Mouse (Mus musculus): ENCODE measurements around the gene Thtpa. TPM values are rescaled to one million over a fixed set of nuclear protein-coding genes. Genes with fewer than 3 reads are reported as not detected.
A peak's percentile ranks its signal among the peaks of the same experiment; 100 is the strongest.

Thtpa gene
- polyA plus RNA-seq, 1 experiment, result 4.9 TPM

DNA sequence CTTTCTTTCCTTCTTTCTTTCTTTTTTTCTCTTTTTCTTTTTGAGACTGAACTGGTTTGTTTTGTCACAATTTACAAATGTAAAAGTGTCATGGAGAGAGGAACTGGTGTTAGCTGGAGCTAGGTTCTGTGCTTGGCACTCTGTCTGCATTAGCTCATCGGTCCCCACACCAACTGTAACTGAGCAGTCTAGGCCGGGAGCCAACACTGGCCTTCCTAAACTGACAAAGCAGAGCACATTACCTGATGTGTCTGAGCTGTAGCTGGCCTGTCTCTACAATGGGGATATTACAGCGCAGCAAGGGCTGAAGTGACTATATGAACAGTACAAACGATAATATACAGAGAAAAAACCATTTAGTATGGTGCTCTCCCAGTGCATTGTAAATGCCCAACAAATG is 24.3 kb downstream of the Thtpa start:
- Histone ChIP-seq H3K36me3 (ENCODE audit: control insufficient read depth, insufficient read depth, low read length) (no peaks in the 10 kb centered on the region), H3K4me3 (ENCODE audit: low read depth, low read length) (no peak overlapping the region), H3K27ac (ENCODE audit: insufficient read depth, low read depth, low read length) (no peak overlapping the region), H3K27me3 (ENCODE audit: control insufficient read depth, insufficient read depth, low read length) (peaks cover 14% of the 10 kb centered on the region), H3K4me1 (ENCODE audit: control insufficient read depth, insufficient read depth, insufficient read length, low read length) (peaks cover 9% of the 10 kb centered on the region)
- TF ChIP-seq CTCF (IDR thresholded peaks at IDR 0.05; ENCODE audit: extremely low read depth, insufficient read length, insufficient replicate concordance, low read depth, low read length) (no peak), POLR2A (IDR thresholded peaks at IDR 0.05; ENCODE audit: low read depth, low read length) (no peak)
- WGBS, result 70% methylated on average over 4 of the region's 4 CpGs

DNA sequence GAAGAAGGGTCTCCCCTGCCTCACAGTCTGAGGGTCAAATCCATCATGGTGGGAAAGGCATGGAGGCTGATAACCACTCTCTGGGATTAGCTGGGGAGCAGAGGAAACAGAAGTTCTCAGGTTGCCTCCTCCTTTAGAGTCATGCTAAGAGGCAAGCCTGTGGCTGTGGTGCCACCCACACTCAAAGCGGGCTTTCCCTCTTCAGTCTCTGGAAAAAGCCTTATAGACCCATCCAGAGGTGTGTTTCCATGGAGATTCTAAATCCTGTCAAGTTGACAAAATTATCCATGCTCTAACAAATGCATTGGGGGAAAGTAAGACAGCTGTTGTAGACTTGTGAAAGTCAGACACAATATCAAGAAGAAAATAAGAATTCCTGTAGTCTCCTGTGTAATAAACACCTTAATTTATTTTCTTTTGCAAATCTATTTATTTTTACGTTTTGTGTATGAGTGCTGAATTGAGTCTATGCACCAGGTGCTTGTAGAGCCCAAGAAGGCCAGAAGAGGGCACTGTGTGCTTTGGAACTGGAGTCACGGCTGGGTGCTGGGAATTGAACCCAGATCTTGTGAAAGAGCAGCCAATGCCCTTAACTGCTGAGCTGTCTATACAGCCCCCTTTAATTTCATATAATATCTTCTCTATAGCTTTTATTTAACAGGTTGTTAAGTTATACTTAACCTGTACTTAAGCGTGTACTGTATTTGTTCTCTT is 25.0 kb downstream of the Thtpa start:
- H3K4me1 ChIP-seq (ENCODE audit: control insufficient read depth, insufficient read depth, insufficient read length, low read length), result peaks cover 2% of the 10 kb centered on the region
- no peaks in the 10 kb centered on the region for H3K36me3 ChIP-seq (ENCODE audit: control insufficient read depth, insufficient read depth, low read length)
- H3K4me3 ChIP-seq (ENCODE audit: low read depth, low read length), result no peak overlapping the region
- TF ChIP-seq POLR2A (IDR thresholded peaks at IDR 0.05; ENCODE audit: low read depth, low read length), result no peak
- TF ChIP-seq CTCF (IDR thresholded peaks at IDR 0.05; ENCODE audit: extremely low read depth, insufficient read length, insufficient replicate concordance, low read depth, low read length), result peak; percentile 50; the same call in 1 of the 2 replicates
- H3K27me3 ChIP-seq (ENCODE audit: control insufficient read depth, insufficient read depth, low read length), result peaks cover 14% of the 10 kb centered on the region
- WGBS, result 72% methylated on average over 4 of the region's 4 CpGs
- H3K27ac ChIP-seq (ENCODE audit: insufficient read depth, low read depth, low read length), result no peak overlapping the region

DNA sequence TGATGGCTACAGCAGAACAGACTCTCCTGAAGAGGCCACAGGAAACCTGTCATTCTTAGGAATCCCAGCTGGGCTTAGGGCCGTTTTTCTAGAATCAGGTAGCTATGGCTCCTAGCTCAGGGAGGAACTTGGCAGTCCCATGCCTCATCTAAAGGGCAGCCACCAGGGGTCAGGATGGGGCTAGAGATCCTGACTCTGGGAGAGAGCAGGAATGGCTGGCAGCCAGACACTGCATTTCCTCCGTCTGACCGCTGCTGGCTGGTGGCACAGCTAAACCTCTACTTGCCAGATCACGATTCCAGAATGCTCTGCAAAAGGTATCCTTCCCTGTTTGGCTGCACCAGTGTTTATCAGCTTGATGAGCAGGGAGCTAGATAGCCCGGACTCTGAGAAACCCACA is 27.4 kb downstream of the Thtpa start:
- Histone ChIP-seq H3K36me3 (ENCODE audit: control insufficient read depth, insufficient read depth, low read length) (no peaks in the 10 kb centered on the region), H3K4me3 (ENCODE audit: low read depth, low read length) (no peak overlapping the region), H3K27me3 (ENCODE audit: control insufficient read depth, insufficient read depth, low read length) (no peaks in the 10 kb centered on the region), H3K4me1 (ENCODE audit: control insufficient read depth, insufficient read depth, insufficient read length, low read length) (no peaks in the 10 kb centered on the region; the same call in 1 of the 2 replicates), H3K27ac (ENCODE audit: insufficient read depth, low read depth, low read length) (no peak overlapping the region)
- TF ChIP-seq CTCF (IDR thresholded peaks at IDR 0.05; ENCODE audit: extremely low read depth, insufficient read length, insufficient replicate concordance, low read depth, low read length) (peak; percentile 71; the same call in 1 of the 2 replicates), POLR2A (IDR thresholded peaks at IDR 0.05; ENCODE audit: low read depth, low read length) (no peak)
- 6% methylated on average over 5 of the region's 5 CpGs for WGBS

DNA sequence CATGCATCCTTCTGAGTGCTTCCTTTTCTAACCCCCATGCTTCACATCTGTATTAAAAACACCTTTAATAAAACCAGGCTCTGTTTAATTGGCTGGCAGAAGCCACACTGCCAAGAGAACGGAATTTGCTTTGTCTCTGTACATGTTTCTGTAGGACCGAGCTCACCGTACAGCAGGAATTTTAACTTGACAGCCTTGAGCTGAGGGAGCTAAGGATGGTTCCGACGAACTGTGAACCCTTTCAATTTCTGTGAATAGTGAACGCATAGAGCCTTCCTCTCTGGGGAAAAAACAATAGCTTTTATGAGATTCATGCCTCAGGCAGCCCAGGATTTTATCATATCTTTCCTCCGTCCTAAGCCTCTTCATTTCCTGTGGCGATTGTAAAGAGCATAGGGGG is 27.8 kb downstream of the Thtpa start:
- Histone ChIP-seq H3K4me1 (ENCODE audit: control insufficient read depth, insufficient read depth, insufficient read length, low read length) (no peaks in the 10 kb centered on the region; the same call in 1 of the 2 replicates), H3K27me3 (ENCODE audit: control insufficient read depth, insufficient read depth, low read length) (no peaks in the 10 kb centered on the region), H3K36me3 (ENCODE audit: control insufficient read depth, insufficient read depth, low read length) (no peaks in the 10 kb centered on the region), H3K4me3 (ENCODE audit: low read depth, low read length) (no peak overlapping the region), H3K27ac (ENCODE audit: insufficient read depth, low read depth, low read length) (no peak overlapping the region)
- no peak for TF ChIP-seq CTCF (IDR thresholded peaks at IDR 0.05; ENCODE audit: extremely low read depth, insufficient read length, insufficient replicate concordance, low read depth, low read length)
- TF ChIP-seq POLR2A (IDR thresholded peaks at IDR 0.05; ENCODE audit: low read depth, low read length), result no peak
- WGBS, result 60% methylated on average over 8 of the region's 8 CpGs

DNA sequence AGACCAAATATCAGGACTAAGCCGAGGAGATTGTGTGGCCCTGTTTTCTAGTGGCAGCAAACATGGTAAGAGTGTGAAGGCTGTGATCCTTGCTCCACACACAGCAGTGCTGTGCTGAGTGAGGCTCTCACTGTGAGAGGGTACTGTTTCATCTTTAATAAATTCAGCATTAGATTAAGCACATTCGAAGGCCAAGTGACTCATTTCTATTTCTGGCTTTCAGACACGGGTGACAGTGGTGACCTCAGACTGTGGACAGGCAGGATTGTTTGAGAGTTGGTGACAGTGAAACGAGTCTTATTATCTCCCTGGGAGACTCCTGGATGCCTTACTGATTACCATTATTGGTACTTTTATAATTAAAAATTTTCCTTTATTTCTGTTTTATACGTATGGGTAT is 31.1 kb downstream of the Thtpa start:
- Histone ChIP-seq H3K4me1 (ENCODE audit: control insufficient read depth, insufficient read depth, insufficient read length, low read length) (no peaks in the 10 kb centered on the region; the same call in 1 of the 2 replicates), H3K27ac (ENCODE audit: insufficient read depth, low read depth, low read length) (no peak overlapping the region), H3K27me3 (ENCODE audit: control insufficient read depth, insufficient read depth, low read length) (no peaks in the 10 kb centered on the region), H3K4me3 (ENCODE audit: low read depth, low read length) (no peak overlapping the region), H3K36me3 (ENCODE audit: control insufficient read depth, insufficient read depth, low read length) (no peaks in the 10 kb centered on the region)
- TF ChIP-seq CTCF (IDR thresholded peaks at IDR 0.05; ENCODE audit: extremely low read depth, insufficient read length, insufficient replicate concordance, low read depth, low read length) (no peak), POLR2A (IDR thresholded peaks at IDR 0.05; ENCODE audit: low read depth, low read length) (no peak)
- 73% methylated on average over 5 of the region's 5 CpGs for WGBS

DNA sequence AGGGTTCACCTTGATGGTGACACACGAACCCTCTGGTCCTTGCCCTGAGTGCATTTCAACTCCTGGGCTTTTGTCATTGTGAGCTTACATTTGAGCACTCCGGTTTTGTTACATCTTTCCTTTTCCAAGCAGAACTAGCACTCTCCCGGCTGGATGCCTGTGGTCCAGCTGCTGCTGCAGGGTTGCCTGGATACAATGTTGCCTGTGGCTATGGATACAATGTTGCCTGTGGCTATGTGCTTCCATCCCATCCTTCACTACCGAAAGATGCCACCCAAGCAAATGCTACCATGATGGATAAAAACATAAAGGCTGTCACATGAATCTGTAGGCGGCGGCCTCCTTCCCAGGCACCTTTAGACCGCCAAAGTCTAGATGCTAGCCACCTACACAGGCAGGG is 31.9 kb downstream of the Thtpa start:
- no peak overlapping the region for H3K27ac ChIP-seq (ENCODE audit: insufficient read depth, low read depth, low read length)
- TF ChIP-seq CTCF (IDR thresholded peaks at IDR 0.05; ENCODE audit: extremely low read depth, insufficient read length, insufficient replicate concordance, low read depth, low read length) (no peak), POLR2A (IDR thresholded peaks at IDR 0.05; ENCODE audit: low read depth, low read length) (no peak)
- H3K4me3 ChIP-seq (ENCODE audit: low read depth, low read length), result no peak overlapping the region
- H3K27me3 ChIP-seq (ENCODE audit: control insufficient read depth, insufficient read depth, low read length), result no peaks in the 10 kb centered on the region
- no peaks in the 10 kb centered on the region for H3K36me3 ChIP-seq (ENCODE audit: control insufficient read depth, insufficient read depth, low read length)
- 86% methylated on average over 7 of the region's 7 CpGs for WGBS
- H3K4me1 ChIP-seq (ENCODE audit: control insufficient read depth, insufficient read depth, insufficient read length, low read length), result no peaks in the 10 kb centered on the region; the same call in 1 of the 2 replicates

DNA sequence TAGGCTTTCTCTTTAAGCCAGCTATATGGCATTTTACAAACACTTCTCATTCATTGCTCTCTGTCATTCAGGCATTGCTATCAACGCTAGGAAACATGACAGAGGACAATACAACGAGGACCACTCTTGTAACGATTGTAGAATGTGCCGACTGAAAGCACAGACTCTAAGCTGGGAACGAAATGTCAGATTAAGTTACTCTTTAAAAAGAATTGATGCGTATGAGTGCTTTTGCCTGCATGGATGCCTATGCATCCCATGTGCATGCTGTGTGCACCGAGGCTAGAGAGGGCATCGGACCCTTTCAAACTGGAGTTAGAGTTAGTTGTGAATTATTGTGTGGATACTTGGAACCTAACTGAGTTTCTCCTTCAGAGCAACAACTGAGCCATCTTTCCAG is 41.1 kb downstream of the Thtpa start:
- Histone ChIP-seq H3K27ac (ENCODE audit: insufficient read depth, low read depth, low read length) (no peak overlapping the region), H3K36me3 (ENCODE audit: control insufficient read depth, insufficient read depth, low read length) (no peaks in the 10 kb centered on the region), H3K27me3 (ENCODE audit: control insufficient read depth, insufficient read depth, low read length) (no peaks in the 10 kb centered on the region), H3K4me3 (ENCODE audit: low read depth, low read length) (no peak overlapping the region), H3K4me1 (ENCODE audit: control insufficient read depth, insufficient read depth, insufficient read length, low read length) (no peaks in the 10 kb centered on the region)
- 53% methylated on average over 8 of the region's 8 CpGs for WGBS
- no peak for TF ChIP-seq POLR2A (IDR thresholded peaks at IDR 0.05; ENCODE audit: low read depth, low read length)
- no peak for TF ChIP-seq CTCF (IDR thresholded peaks at IDR 0.05; ENCODE audit: extremely low read depth, insufficient read length, insufficient replicate concordance, low read depth, low read length)

Measured in small intestine, adult 2 months (tissue).